Mouse (Mus musculus): ENCODE results near the gene Pdss2. TPM values are rescaled to one million over a fixed set of nuclear protein-coding genes. Genes with fewer than 3 reads are reported as not detected.

Pdss2 gene
- total RNA-seq, 1 experiment: 16.6 TPM

GRCm38 (mm10) chr10:43420660-43421413 is 199.6 kb downstream of the Pdss2 start:
- no peak overlapping the region for H3K4me3 ChIP-seq (ENCODE audit: insufficient read depth in 1 of 2, low read depth in 1 of 2, low read length in 2 of 2, poor library complexity in 1 of 2, severe bottlenecking in 1 of 2)
- H3K36me3 ChIP-seq (ENCODE audit: control insufficient read depth, insufficient read depth, low read length, poor library complexity, severe bottlenecking): no peaks in the 10 kb centered on the region
- H3K9me3 ChIP-seq (ENCODE audit: control insufficient read depth, insufficient read depth, low read depth, low read length): no peaks in the 10 kb centered on the region
- TF ChIP-seq HCFC1 (IDR thresholded peaks at IDR 0.05; ENCODE audit: borderline replicate concordance, insufficient read depth, low read length) (no peak), MAFK (IDR thresholded peaks at IDR 0.05; ENCODE audit: insufficient read depth, low read depth, low read length) (no peak), CHD2 (IDR thresholded peaks at IDR 0.05; ENCODE audit: low read depth, low read length) (no peak), ZC3H11A (IDR thresholded peaks at IDR 0.05; ENCODE audit: borderline replicate concordance, low read depth, low read length) (0 out of 2 replicates have a peak, but pooled peaks have one; percentile 14), ZNF384 (IDR thresholded peaks at IDR 0.05; ENCODE audit: low read depth, low read length) (no peak)
- no peak overlapping the region for H3K27ac ChIP-seq (ENCODE audit: insufficient read depth, low read depth, low read length, poor library complexity, severe bottlenecking)
- DNase-seq (ENCODE audit: low read depth, low spot score): no peak
- in situ Hi-C loops (cut with MboI; ENCODE audit: low sequenced_read_pairs in 2 of 2, unreplicated experiment in 2 of 2): no loop called here
- no peaks in the 10 kb centered on the region; a peak in 1 of 4 replicates for H3K4me1 ChIP-seq (ENCODE audit: control insufficient read depth in 2 of 2, insufficient read depth in 2 of 2, low read length in 2 of 2, poor library complexity in 1 of 2)
- no peak overlapping the region for H3K9ac ChIP-seq (ENCODE audit: insufficient read depth, low read depth, low read length, poor library complexity, severe bottlenecking)

- TF ChIP-seq ZC3H11A (IDR thresholded peaks at IDR 0.05; ENCODE audit: borderline replicate concordance, low read depth, low read length): no peak
- TF ChIP-seq CHD2 (IDR thresholded peaks at IDR 0.05; ENCODE audit: low read depth, low read length): no peak
- no peak for TF ChIP-seq HCFC1 (IDR thresholded peaks at IDR 0.05; ENCODE audit: borderline replicate concordance, insufficient read depth, low read length)
- TF ChIP-seq ZNF384 (IDR thresholded peaks at IDR 0.05; ENCODE audit: low read depth, low read length): no peak
- no peak for TF ChIP-seq MAFK (IDR thresholded peaks at IDR 0.05; ENCODE audit: insufficient read depth, low read depth, low read length)
- Histone ChIP-seq H3K27ac (ENCODE audit: insufficient read depth, low read depth, low read length, poor library complexity, severe bottlenecking) (no peak overlapping the region), H3K4me1 (ENCODE audit: control insufficient read depth in 2 of 2, insufficient read depth in 2 of 2, low read length in 2 of 2, poor library complexity in 1 of 2) (no peaks in the 10 kb centered on the region; a peak in 1 of 4 replicates), H3K36me3 (ENCODE audit: control insufficient read depth, insufficient read depth, low read length, poor library complexity, severe bottlenecking) (no peaks in the 10 kb centered on the region), H3K9me3 (ENCODE audit: control insufficient read depth, insufficient read depth, low read depth, low read length) (no peaks in the 10 kb centered on the region), H3K9ac (ENCODE audit: insufficient read depth, low read depth, low read length, poor library complexity, severe bottlenecking) (no peak overlapping the region), H3K4me3 (ENCODE audit: insufficient read depth in 1 of 2, low read depth in 1 of 2, low read length in 2 of 2, poor library complexity in 1 of 2, severe bottlenecking in 1 of 2) (no peak overlapping the region)
- no peak for DNase-seq (ENCODE audit: low read depth, low spot score)
- in situ Hi-C loops (cut with MboI; ENCODE audit: low sequenced_read_pairs in 2 of 2, unreplicated experiment in 2 of 2): no loop called here
Measured at GRCm38 (mm10) chr10:43422061-43422770, 200.9 kb downstream of the Pdss2 start.

GRCm38 (mm10) chr10:43424545-43424944 is 203.3 kb downstream of the Pdss2 start:
- Histone ChIP-seq H3K9ac (ENCODE audit: insufficient read depth, low read depth, low read length, poor library complexity, severe bottlenecking) (no peak overlapping the region), H3K4me3 (ENCODE audit: insufficient read depth in 1 of 2, low read depth in 1 of 2, low read length in 2 of 2, poor library complexity in 1 of 2, severe bottlenecking in 1 of 2) (no peak overlapping the region), H3K36me3 (ENCODE audit: control insufficient read depth, insufficient read depth, low read length, poor library complexity, severe bottlenecking) (no peaks in the 10 kb centered on the region), H3K27ac (ENCODE audit: insufficient read depth, low read depth, low read length, poor library complexity, severe bottlenecking) (no peak overlapping the region), H3K9me3 (ENCODE audit: control insufficient read depth, insufficient read depth, low read depth, low read length) (no peaks in the 10 kb centered on the region), H3K4me1 (ENCODE audit: control insufficient read depth in 2 of 2, insufficient read depth in 2 of 2, low read length in 2 of 2, poor library complexity in 1 of 2) (no peaks in the 10 kb centered on the region; a peak in 1 of 4 replicates)
- no peak for DNase-seq (ENCODE audit: low read depth, low spot score)
- in situ Hi-C loops (cut with MboI; ENCODE audit: low sequenced_read_pairs in 2 of 2, unreplicated experiment in 2 of 2): no loop called here
- TF ChIP-seq CHD2 (IDR thresholded peaks at IDR 0.05; ENCODE audit: low read depth, low read length): no peak
- TF ChIP-seq ZC3H11A (IDR thresholded peaks at IDR 0.05; ENCODE audit: borderline replicate concordance, low read depth, low read length): no peak
- TF ChIP-seq HCFC1 (IDR thresholded peaks at IDR 0.05; ENCODE audit: borderline replicate concordance, insufficient read depth, low read length): no peak

- TF ChIP-seq MAFK (IDR thresholded peaks at IDR 0.05; ENCODE audit: insufficient read depth, low read depth, low read length): no peak
- TF ChIP-seq HCFC1 (IDR thresholded peaks at IDR 0.05; ENCODE audit: borderline replicate concordance, insufficient read depth, low read length): no peak
- TF ChIP-seq ZC3H11A (IDR thresholded peaks at IDR 0.05; ENCODE audit: borderline replicate concordance, low read depth, low read length): no peak
- TF ChIP-seq ZNF384 (IDR thresholded peaks at IDR 0.05; ENCODE audit: low read depth, low read length): no peak
- no peak for TF ChIP-seq CHD2 (IDR thresholded peaks at IDR 0.05; ENCODE audit: low read depth, low read length)
- Histone ChIP-seq H3K36me3 (ENCODE audit: control insufficient read depth, insufficient read depth, low read length, poor library complexity, severe bottlenecking) (no peaks in the 10 kb centered on the region), H3K4me3 (ENCODE audit: insufficient read depth in 1 of 2, low read depth in 1 of 2, low read length in 2 of 2, poor library complexity in 1 of 2, severe bottlenecking in 1 of 2) (no peak overlapping the region), H3K4me1 (ENCODE audit: control insufficient read depth in 2 of 2, insufficient read depth in 2 of 2, low read length in 2 of 2, poor library complexity in 1 of 2) (no peaks in the 10 kb centered on the region), H3K9me3 (ENCODE audit: control insufficient read depth, insufficient read depth, low read depth, low read length) (no peaks in the 10 kb centered on the region), H3K27ac (ENCODE audit: insufficient read depth, low read depth, low read length, poor library complexity, severe bottlenecking) (no peak overlapping the region), H3K9ac (ENCODE audit: insufficient read depth, low read depth, low read length, poor library complexity, severe bottlenecking) (no peak overlapping the region)
- DNase-seq (ENCODE audit: low read depth, low spot score): no peak
- in situ Hi-C loops (cut with MboI; ENCODE audit: low sequenced_read_pairs in 2 of 2, unreplicated experiment in 2 of 2): no loop called here
Measured at GRCm38 (mm10) chr10:43430606-43431005, 209.3 kb downstream of the Pdss2 start.

All from ES-E14 (cell line).